Mouse (Mus musculus) forebrain, postnatal 0 days (tissue): Measurements from ENCODE around the gene Tmem62. TPM values are rescaled to one million over a fixed set of nuclear protein-coding genes. Genes with fewer than 3 reads are reported as not detected.
A peak's percentile ranks its signal among the peaks of the same experiment; 100 is the strongest.
"Not testable (repeated sequence)": the region's sequence is repeated elsewhere in the genome, so short reads cannot be mapped to it uniquely, and the experiment has no call there.

Source experiments
- ATAC-seq: fragments of 200-750 bp; cut with Nextera tagmentation; 2 replicates; pipeline ENCODE4 v1.8.0; 2017; ENCODE audit warnings: mild to moderate bottlenecking, moderate library complexity
- DNase-seq: peaks from one replicate; pipeline ENCODE4 v3.0.0-alpha.2; 2015
- H3K27ac ChIP-seq: fragments of 300-500 bp; sonication (generic); 2 replicates; pipeline ENCODE4 v1.5.1; 2014; ENCODE audit warnings: low read depth, mild to moderate bottlenecking, antibody characterized with exemption, low read length, moderate library complexity, mixed read lengths
- H3K27me3 ChIP-seq: fragments of 300-500 bp; sonication (generic); 2 replicates; pipeline ENCODE4 v1.6.1; 2014; ENCODE audit warnings: mild to moderate bottlenecking, low read length, mixed read lengths; ENCODE audit not compliant: insufficient read depth
- H3K36me3 ChIP-seq: fragments of 300-500 bp; sonication (generic); 2 replicates; pipeline ENCODE4 v1.6.1; 2014; ENCODE audit warnings: mild to moderate bottlenecking, moderate library complexity; ENCODE audit not compliant: insufficient read depth
- H3K4me1 ChIP-seq: fragments of 300-500 bp; sonication (generic); 2 replicates; pipeline ENCODE4 v1.6.1; 2014; ENCODE audit warnings: antibody characterized with exemption; ENCODE audit not compliant: insufficient read depth
- H3K4me2 ChIP-seq: fragments of 300-500 bp; sonication (generic); 2 replicates; pipeline ENCODE4 v1.6.1; 2014; ENCODE audit warnings: low read depth, mild to moderate bottlenecking, moderate library complexity
- H3K4me3 ChIP-seq: fragments of 300-500 bp; sonication (generic); 2 replicates; pipeline ENCODE4 v1.5.1; 2014; ENCODE audit warnings: low read depth, low read length, mixed read lengths
- H3K9ac ChIP-seq: fragments of 300-500 bp; sonication (generic); 2 replicates; pipeline ENCODE4 v1.6.1; 2014; ENCODE audit warnings: mild to moderate bottlenecking
- H3K9me3 ChIP-seq: fragments of 300-500 bp; sonication (generic); 2 replicates; pipeline ENCODE4 v1.6.1; 2016; ENCODE audit warnings: low read length
- CTCF ChIP-seq: sonication (generic); IDR thresholded peaks from 2 replicates; pipeline ENCODE4 v1.5.1; 2016; ENCODE audit warnings: antibody characterized with exemption, control low read depth, low read depth
- WGBS: fragments of 180-500 bp; shearing (Covaris S2); extraction: QIAGEN DNeasy Blood & Tissue Kit; methylation state at CpG from one replicate; pipeline ENCODE4 v1.1.7; 2014; 5-methylcytosine and 5-hydroxymethylcytosine counted together
- polyA plus RNA-seq: library from polyadenylated mRNA; unstranded; fragments of >200 nt; fragmentation: Nextera tagmentation; extraction: Ambion mirVana; gene quantifications from 2 replicates; pipeline ENCODE4 v1.2.1, GENCODE M21; 2015
- total RNA-seq: library from RNA; depleted of rRNA; stranded (reverse); fragments of >200 nt; gene quantifications from 2 replicates; pipeline ENCODE4 v1.2.3, GENCODE M21; 2014

The Tmem62 gene
- total and polyA plus RNA-seq, 2 experiments from 2014 or later: 11.6 to 16.3 TPM

- Histone ChIP-seq H3K4me2 (no peak overlapping the region), H3K27me3 (no peaks in the 10 kb centered on the region), H3K9me3 (no peaks in the 10 kb centered on the region), H3K27ac (no peak overlapping the region), H3K4me3 (no peak overlapping the region), H3K9ac (no peak overlapping the region), H3K36me3 (peaks cover 1% of the 10 kb centered on the region; the same call in 1 of the 2 replicates), H3K4me1 (no peaks in the 10 kb centered on the region)
- no peak for ATAC-seq
- WGBS: 76% methylated on average over 5 of the region's 5 CpGs
- TF ChIP-seq CTCF: no peak
- DNase-seq: no peak
Observed at GRCm38 (mm10) chr2:121022918-121023317, 46.1 kb downstream of the Tmem62 start.

GRCm38 (mm10) chr2:121036733-121037341 is 60.0 kb downstream of the Tmem62 start, which contains the start of gene Epb42:
TSS of gene Epb42 (minus strand) at chr2:121037072.
- 80% methylated on average over 5 of the region's 5 CpGs for WGBS
- Histone ChIP-seq H3K9me3 (no peaks in the 10 kb centered on the region), H3K36me3 (no peaks in the 10 kb centered on the region), H3K27ac (no peak within 1 kb of the TSS), H3K4me2 (no peak within 1 kb of the TSS), H3K4me1 (no peaks in the 10 kb centered on the region), H3K4me3 (no peak within 1 kb of the TSS), H3K27me3 (no peaks in the 10 kb centered on the region), H3K9ac (no peak within 1 kb of the TSS)
- no peak for ATAC-seq
- TF ChIP-seq CTCF: no peak
- no peak for DNase-seq

GRCm38 (mm10) chr2:121038851-121039250 is 62.0 kb downstream of the Tmem62 start:
- not testable (repeated sequence) for H3K4me3 ChIP-seq, H3K27me3 ChIP-seq, ATAC-seq, H3K4me2 ChIP-seq, H3K9ac ChIP-seq, H3K4me1 ChIP-seq, H3K9me3 ChIP-seq, DNase-seq, H3K27ac ChIP-seq, H3K36me3 ChIP-seq
- 100% methylated on average over 1 of the region's 1 CpGs for WGBS

GRCm38 (mm10) chr2:121039382-121039781 is 62.6 kb downstream of the Tmem62 start:
- DNase-seq (no peak), ATAC-seq (no peak)
- H3K4me2 ChIP-seq: no peak overlapping the region
- no peaks in the 10 kb centered on the region for H3K4me1 ChIP-seq
- no peaks in the 10 kb centered on the region for H3K27me3 ChIP-seq
- H3K9me3 ChIP-seq: no peaks in the 10 kb centered on the region
- TF ChIP-seq CTCF: no peak
- H3K9ac ChIP-seq: no peak overlapping the region
- H3K4me3 ChIP-seq: no peak overlapping the region
- H3K27ac ChIP-seq: no peak overlapping the region
- H3K36me3 ChIP-seq: no peaks in the 10 kb centered on the region
- WGBS: 88% methylated on average over 1 of the region's 1 CpGs

- WGBS: 47% methylated on average over 5 of the region's 5 CpGs
- no peak overlapping the region for H3K9ac ChIP-seq
- no peaks in the 10 kb centered on the region for H3K4me1 ChIP-seq
- H3K4me3 ChIP-seq: no peak overlapping the region
- H3K36me3 ChIP-seq: no peaks in the 10 kb centered on the region
- no peak overlapping the region for H3K27ac ChIP-seq
- TF ChIP-seq CTCF: peak; percentile 72
- H3K27me3 ChIP-seq: no peaks in the 10 kb centered on the region
- no peaks in the 10 kb centered on the region for H3K9me3 ChIP-seq
- DNase-seq (peak; percentile 35), ATAC-seq (no peak)
- no peak overlapping the region for H3K4me2 ChIP-seq
Observed at GRCm38 (mm10) chr2:121041098-121041497, 64.3 kb downstream of the Tmem62 start.

GRCm38 (mm10) chr2:121045653-121046052 is 68.8 kb downstream of the Tmem62 start:
- ATAC-seq (no peak), DNase-seq (no peak)
- H3K27me3 ChIP-seq: no peaks in the 10 kb centered on the region
- 82% methylated on average over 4 of the region's 4 CpGs for whole genome bisulfite sequencing
- TF ChIP-seq CTCF: no peak
- no peak overlapping the region for H3K4me2 ChIP-seq
- H3K4me1 ChIP-seq: no peaks in the 10 kb centered on the region
- no peak overlapping the region for H3K4me3 ChIP-seq
- no peaks in the 10 kb centered on the region for H3K9me3 ChIP-seq
- no peaks in the 10 kb centered on the region for H3K36me3 ChIP-seq
- H3K27ac ChIP-seq: no peak overlapping the region
- no peak overlapping the region for H3K9ac ChIP-seq

- no peak overlapping the region for H3K4me2 ChIP-seq
- H3K4me3 ChIP-seq: no peak overlapping the region
- no peaks in the 10 kb centered on the region for H3K27me3 ChIP-seq
- TF ChIP-seq CTCF: no peak
- 94% methylated on average over 5 of the region's 5 CpGs for WGBS
- H3K9ac ChIP-seq: no peak overlapping the region
- ATAC-seq (no peak), DNase-seq (no peak)
- H3K27ac ChIP-seq: no peak overlapping the region
- H3K4me1 ChIP-seq: no peaks in the 10 kb centered on the region
- no peaks in the 10 kb centered on the region for H3K9me3 ChIP-seq
- no peaks in the 10 kb centered on the region for H3K36me3 ChIP-seq
Observed at GRCm38 (mm10) chr2:121052176-121052575, 75.4 kb downstream of the Tmem62 start.
